Mouse (Mus musculus): ENCODE data around the gene Ski. TPM values are rescaled to one million over a fixed set of nuclear protein-coding genes. Genes with fewer than 3 reads are reported as not detected.

Ski gene
- polyA plus RNA-seq, 2 experiments from 2014 or later: 20.6 to 28.2 TPM

GRCm38 (mm10) chr4:155148910-155149698, 73.3 kb downstream of the Ski start:
- ATAC-seq: no peak

DNA sequence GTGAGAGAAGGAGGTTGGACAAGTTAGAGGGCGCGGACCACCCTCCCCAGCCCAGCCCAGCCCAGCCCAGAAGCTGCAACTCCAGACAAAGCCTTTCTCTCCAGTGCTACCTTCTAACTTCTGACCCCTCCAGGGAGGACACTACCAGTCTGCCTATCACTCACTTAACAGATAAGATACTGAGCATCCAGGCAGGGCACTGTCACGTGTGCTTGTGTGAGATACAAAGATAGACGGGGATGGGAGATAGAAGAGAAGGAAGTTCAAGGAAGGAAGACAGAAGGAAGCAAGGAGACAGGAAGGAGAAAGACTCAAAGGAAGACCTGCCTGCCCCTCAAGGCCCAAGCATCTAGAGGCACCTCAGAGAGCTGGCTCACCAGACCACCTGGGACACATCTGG, 73.9 kb downstream of the Ski start:
- ATAC-seq: no peak

- ATAC-seq: no peak
Observed at GRCm38 (mm10) chr4:155146107-155146823, 76.1 kb downstream of the Ski start.

GRCm38 (mm10) chr4:155144548-155145180, 77.7 kb downstream of the Ski start:
- no peak for ATAC-seq

DNA sequence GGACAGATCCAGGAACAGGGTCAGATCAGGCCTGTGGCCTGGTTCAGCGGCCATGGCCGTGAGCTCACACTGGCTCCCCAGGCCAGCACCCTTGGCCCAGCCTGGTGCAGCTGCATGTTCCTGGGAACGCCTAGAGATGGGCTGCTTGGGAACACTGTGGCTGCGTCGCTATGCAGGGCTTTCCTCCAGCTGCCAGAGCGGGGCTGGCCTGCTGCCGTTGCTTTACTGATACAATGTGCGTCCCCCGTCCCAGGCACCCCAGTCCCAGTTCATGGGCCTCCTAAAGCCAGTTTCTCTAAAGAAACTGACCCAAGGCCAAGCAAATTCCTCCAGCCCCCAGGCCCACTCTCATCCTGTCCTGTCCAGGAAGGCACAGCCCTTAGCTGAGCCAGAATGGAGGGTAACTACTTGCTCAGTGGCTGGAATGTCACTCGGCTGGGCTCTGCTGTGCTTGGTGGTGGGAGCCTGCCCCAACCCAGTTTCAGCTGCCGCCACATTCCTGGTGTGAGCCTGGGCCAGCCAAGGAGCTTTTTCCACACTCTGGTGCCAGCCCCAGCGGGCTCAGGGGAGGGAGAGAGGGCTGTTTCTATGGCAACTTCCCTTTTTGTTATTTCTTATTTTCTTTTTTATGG, 78.4 kb downstream of the Ski start:
- ATAC-seq: no peak

GRCm38 (mm10) chr4:155143411-155143810, 79.0 kb downstream of the Ski start:
- ATAC-seq: no peak

DNA sequence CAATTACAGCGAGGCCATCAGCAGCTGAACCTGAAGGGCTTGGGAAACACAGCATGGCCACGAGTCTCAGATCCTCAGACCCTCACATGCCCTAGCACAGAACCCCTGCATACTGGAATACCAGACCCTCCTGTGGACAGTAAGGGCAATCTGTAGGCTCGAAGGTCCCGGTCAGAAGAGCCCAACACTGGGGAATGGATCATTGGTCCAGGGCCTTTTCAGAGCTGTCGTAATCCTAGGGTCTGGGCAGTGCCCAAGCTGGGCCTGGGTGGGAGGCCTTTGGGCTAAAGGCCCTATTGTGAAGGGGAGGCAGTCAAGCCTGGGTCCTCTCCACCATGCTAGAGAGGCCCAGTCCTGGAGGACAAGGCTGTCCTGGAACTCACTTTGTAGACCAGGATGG, 79.6 kb downstream of the Ski start:
- ATAC-seq: no peak

GRCm38 (mm10) chr4:155140795-155141265, 81.6 kb downstream of the Ski start:
- no peak for ATAC-seq

DNA sequence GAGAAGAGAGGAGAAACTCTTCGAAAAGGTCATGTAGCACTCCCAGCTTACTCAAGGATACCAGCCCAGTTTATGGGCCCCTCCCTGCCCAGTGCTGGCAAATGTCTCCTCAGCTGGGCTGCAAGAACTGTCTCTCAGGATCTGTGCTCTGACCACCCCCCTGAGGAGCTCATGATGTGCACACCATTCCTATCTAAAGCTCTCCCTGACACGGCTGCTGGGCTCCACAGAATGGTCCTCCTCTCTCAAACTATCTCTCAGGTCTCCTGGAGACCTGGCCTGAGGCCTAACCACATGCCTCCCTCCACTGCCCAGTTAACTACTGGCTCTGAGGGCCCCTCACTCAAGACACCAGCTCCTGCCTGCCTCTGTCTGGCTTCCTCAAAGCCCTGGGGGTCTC, 82.2 kb downstream of the Ski start:
- ATAC-seq: no peak

- ATAC-seq: no peak
Observed at GRCm38 (mm10) chr4:155139281-155140045, 82.9 kb downstream of the Ski start.

GRCm38 (mm10) chr4:155138451-155138850, 83.9 kb downstream of the Ski start:
- no peak for ATAC-seq

GRCm38 (mm10) chr4:155137891-155138290, 84.5 kb downstream of the Ski start:
- ATAC-seq: no peak

DNA sequence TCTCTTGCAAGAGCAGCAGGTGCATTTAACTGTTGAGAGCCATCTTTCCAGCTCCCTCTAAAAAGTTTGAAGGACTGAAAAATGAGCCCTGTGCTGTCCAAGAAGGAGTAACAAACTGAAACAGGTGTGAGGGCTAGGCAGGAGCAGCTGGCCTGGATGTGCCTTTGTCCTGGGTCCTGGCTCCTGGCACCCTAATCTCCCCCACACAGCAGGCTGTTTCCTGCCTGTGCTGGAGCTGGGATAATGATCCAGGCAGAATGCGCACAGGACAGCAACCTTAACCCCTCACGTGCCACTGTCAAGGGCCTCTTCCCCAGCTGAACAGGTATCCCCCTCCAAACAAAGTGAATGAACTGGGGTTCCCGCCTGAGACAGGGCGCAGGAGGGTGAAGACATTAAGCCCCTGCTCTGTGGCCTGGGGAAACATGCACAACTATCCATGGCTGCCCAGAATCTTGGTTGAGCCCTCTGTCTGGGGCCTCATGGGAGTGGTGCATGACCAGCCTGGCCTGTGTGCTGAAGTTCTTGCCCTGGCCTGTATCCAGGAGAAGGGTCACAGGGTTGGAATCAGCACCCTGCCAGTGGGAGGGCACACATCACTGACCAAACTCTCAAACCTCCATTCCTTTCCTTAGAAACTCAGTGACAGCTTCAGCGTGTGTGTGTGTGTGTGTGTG, 86.3 kb downstream of the Ski start:
- ATAC-seq: no peak

DNA sequence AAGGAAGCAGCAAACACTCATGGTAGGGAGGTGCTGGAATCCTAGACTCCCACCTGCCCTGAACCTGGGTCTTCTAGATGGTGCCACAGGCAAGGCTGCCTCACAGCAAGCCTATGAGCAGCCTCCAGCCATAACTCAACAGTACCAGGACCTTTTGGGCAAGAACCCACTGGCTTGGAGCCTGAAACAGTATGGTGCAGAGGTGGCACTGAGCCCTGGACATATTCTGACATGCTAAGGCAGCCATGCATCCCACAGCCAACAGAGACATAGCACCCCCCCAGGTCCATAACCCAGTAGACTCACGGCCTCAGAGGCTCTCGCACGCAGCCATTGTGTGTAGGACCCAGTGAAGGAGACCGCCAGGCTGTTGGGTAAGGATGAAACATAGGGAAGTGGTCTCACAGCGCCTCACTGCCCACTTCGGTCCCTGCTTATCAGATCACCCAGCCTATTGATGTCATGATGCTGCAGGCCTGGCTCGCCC, 87.7 kb downstream of the Ski start:
- no peak for ATAC-seq

GRCm38 (mm10) chr4:155133658-155134417, 88.6 kb downstream of the Ski start:
- no peak for ATAC-seq

GRCm38 (mm10) chr4:155133188-155133587, 89.2 kb downstream of the Ski start:
- no peak for ATAC-seq

GRCm38 (mm10) chr4:155130616-155131015, 91.8 kb downstream of the Ski start:
- ATAC-seq: no peak

GRCm38 (mm10) chr4:155129996-155130395, 92.4 kb downstream of the Ski start:
- ATAC-seq: no peak

DNA sequence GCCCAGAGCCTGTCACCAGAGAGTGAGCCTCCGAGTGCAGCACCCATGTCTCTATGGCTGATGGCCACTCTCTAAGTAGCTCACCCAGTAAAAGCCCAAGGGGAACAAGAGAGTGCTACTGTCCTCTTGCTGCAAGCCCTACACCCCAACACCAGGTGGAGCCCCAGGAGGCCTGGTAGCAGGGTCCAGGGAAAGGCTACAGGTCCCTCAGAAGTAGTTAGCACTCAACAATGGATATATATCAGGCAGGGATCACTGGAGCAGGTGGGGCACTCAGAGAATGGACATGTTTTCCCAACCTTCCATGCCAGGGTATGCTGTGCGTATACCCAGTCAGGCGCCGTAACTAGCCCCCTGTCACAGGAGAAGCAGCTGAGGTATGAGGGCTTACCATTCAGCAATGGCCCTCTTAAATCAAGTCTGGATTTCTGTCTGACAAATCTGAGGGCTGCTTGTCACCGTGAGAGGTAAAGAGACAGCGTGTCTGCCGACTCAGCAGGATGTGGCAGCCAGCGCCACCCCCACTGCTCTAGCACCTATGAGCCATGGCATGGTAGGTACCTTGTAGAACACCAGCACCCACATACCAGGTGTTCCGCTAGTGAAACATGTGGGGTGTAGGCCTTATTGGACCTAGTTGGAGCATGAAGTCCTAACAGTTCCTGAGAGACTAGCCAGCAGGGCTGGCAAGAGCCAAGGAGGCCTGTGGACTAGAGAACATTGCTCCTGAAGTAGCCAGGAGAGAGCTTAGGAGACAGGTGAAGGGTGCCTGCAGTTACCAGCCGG, 93.1 kb downstream of the Ski start:
- peak; percentile 83 for ATAC-seq

DNA sequence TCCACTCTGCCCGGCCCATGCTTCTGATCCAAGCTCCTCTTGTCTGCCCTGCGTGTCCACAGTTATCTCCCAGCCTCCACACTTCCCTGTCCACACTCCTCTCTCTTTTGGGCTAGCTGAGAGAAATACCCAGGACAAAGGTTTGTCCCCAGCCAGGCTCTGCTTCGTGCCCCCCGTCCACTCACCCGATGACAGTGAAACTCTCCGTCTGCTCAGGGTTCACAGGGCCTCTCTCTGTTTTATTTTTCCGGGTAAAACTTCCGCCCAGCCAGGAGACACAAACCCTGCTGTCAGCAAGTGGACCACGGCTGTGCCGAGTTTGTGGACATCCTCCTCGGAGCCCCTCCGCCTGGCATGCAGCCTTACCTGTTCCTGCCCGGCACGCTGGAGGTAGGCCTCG, 94.0 kb downstream of the Ski start:
- ATAC-seq: no peak

Measured in CD4-positive, CD25-positive, alpha-beta regulatory T cell, adult 4 months (primary cell).